Mouse (Mus musculus): ENCODE results near the gene Tcaf2.

The Tcaf2 gene

DNA sequence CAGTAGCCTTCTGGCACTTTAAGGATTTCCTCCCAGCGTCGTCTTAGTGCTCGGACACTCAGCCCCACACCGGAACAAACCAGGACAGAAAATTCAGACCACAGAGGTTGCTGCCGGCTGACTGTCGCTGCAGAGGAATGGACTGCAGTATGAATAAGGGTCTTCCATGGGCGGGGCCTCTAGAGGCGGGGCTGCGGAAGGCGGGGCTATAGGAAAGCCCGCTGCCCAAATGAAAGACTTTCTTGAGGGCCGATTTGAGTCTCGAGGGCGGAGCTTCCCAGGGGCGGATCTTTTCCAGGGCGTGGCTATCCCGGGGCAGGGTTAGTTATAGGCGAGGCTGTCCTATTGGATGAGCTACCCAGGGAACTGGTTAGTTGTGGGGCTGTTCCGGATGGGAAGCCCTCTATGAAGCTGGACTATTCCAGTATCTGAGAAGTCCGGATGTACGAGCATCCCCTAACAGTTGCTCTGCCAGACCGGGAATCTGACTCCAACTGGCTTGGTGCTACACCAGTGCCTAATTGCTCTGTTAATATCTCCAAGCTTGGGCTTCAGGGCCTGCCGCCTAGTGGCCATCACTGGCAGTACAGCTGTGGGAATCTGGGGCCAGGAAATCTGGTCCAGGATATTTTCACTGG is at the start of gene Tcaf2:
Gene Tcaf2, minus strand, starts transcription at position 343 of the 638 bp plus-strand sequence.
- no peak for DNase-seq (ENCODE audit: low spot score)

DNA sequence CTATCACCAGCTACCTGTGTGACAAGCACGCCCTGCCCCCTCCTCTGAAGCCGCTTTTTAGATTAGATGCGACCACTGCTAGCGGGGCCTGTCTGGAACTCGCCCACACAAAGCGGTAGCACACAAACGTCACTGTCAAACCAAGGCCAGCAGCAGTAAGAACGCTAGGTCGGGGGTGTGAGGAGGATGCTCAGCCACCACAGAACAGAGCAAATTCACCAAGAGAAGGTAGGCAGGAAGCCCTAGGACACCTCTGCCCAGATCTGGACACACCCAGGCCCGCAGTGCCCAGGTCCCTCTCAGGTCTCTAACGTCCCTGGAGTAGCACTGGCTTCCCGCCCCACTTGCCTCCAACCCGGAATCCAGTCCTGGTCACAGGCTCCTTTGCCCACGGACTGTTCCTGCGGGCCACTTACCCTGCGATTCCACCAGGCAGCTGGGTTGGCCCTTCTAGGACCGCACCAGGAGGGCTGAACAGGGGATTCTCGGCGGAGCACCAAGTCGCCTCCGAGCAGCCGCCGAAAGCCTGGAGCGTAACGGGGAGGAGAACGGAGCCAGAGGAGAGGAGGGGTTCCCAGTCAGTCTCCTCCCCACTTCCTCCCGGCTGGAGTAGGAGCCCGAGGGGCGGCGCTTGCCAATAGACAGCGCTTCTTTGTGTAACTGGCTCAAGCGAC is 47.6 kb upstream of the Tcaf2 start:
- DNase-seq (ENCODE audit: low spot score) = no peak

DNA sequence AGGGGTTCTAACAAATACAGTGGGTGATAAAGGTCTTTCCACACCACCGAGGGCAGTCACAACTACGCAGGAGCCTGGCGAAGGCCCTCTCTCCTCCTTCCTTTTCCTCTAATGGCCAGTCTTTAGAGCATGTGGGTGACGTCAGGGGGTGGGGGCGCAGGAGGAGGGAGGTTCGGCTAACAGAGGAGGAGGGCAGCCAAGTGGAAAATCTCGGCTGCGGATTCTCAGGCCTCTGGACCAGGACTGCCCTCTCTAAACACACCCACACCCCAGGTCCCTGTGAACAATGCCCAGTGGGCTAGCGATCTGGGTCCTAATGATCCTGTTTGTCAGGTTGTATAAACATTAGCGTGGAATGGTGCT is 47.1 kb upstream of the Tcaf2 start:
- DNase-seq (ENCODE audit: low spot score) = no peak

DNA sequence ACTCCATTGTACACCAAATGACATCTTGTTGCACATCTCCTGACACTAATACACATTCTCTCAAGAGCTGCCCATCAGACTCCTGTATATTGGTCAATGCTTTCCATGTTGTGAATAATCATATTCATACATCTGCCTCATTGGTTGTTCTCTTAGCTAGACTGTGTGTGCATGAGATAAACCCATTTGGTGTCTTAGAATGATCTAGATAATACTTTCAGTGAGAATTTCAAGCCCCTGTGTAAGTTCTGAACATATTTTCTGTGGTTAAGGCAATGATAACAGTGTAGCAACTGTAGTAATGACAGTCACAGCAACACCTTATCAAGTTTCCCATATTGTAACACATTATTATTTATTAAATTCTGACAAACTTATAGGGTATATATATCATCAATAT is 44.7 kb upstream of the Tcaf2 start:
- DNase-seq (ENCODE audit: low spot score) = no peak

DNA sequence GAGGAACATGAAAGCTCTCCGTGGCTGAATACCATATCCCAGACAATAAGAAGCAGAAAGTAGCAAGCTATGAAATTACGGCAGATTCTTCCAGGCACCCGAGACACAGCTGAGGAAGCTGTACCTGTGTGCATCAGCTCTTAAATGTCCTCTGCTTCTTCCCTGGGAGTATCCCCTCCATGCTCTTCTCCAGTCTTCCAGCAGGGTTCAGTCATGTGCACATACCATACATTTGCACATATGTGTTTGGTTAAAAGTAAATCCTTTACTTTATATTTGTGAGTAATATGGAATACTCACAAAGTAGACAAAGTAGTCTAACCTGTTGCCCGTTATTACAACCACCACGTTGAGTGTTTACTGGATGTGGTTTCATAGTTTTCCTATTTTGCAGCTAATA is 42.9 kb upstream of the Tcaf2 start:
- no peak for DNase-seq (ENCODE audit: low spot score)

DNA sequence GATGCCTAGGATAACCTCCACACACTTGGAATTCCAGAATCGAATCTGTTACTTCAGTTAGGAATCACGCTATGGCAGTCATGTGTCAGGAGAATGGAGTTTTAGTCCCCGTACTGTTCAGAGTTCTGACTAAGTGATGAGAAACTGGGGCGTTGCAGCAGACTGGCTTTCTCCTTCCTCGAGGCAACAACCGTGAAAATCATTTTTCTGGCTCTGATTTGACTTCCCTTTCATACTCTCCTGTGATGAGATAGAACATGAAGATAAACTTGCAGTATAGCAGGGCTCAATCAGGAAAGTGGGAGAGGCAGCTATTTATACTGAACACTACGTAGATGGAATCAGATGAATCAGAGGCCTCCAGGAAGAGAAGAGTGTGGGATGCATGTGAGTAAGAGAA is 35.0 kb upstream of the Tcaf2 start:
- DNase-seq (ENCODE audit: low spot score) = no peak

DNA sequence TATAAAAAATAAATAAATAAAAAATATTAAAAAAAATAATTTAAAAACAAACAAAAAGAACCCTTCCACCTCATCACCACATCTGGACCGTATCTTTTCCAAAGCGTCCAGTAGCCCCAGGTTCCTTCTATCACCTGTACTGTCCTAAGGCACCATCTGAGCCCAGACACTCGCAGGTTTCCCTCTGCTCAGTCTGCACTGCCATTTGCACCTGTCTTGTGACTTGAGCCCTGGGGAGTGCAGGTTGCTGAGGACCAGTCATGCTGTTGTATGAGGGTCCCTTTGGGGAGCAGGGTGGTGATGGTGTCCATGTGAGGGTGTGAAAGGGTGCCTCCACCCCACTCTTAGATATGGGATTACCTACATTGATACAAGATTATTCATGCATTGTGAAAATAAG is 31.0 kb upstream of the Tcaf2 start:
- no peak for DNase-seq (ENCODE audit: low spot score)

DNA sequence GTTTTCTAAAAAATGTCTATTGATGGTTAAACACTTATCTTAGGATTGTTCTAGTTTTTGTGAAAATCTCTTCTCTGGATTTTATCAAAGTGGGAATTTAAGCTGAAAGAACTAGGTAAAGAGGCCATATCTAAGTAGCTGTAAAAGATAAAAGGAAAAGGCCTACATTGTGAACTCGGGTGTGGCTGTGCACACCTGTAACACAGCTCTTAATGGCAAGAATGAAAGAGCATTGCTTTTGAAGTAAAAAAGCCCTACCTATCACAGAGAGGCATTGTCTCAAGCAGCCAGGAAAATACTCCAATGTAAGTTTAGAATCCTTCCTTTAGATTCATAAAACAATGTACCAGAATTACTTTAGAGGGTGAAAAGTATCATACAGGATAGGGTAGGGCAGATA is 26.7 kb upstream of the Tcaf2 start:
- no peak for DNase-seq (ENCODE audit: low spot score)

DNA sequence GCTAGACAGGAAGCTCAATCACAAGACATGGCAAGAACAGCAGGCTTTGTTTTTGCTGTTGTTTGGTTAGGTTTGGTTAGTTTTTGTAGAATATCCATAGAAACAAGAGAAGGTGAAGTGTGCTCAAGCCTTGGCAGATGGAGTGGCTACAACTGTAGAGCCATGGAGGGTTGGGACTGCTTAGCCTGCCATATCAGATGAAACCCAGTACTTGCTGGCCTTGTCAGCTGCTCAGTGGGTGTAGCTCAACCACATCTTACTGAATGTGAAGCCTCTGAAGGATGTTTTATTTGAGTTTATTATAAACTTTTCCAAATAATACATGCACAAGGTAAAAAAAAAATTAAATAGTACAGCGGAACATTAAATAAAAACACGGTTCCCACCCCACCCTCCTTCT is 22.7 kb upstream of the Tcaf2 start:
- DNase-seq (ENCODE audit: low spot score) = no peak

DNA sequence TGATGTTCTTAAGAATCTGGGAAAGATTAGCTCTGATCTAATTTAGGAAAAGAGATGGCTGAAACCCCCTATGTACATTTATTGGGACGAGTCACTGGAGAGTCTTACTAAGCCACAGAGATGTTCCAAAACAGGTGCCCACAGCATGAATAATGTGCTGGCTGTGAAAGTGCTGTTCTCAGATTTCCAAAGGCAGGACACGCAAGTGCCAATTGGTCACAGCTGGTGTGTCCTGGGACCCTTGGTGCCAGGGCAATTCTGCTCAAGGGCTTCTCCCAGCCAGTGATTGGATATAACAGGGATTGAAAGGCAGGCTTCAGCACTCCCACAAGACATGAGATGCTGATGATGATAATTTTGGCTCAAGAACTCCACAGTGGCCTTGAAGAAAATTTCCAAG is 16.7 kb upstream of the Tcaf2 start:
- no peak for DNase-seq (ENCODE audit: low spot score)

DNA sequence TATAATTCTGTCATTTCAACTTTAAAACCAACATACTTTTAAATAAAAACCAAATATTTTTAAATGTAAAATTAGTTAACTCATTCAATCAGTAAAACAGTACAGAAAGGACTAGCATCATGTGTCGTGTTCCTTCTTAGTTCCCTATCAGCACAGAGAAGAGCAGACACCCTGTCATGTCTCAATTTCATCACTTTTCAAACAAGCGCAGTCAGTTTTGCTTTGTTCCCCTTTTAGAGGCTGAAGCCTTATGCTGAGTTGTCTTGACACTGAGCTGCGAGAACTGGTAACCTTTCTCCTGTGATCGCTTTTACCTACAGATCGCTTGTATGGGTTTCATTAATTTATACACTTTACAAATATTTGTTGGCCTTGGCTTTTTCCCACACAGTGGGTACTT is 10.7 kb downstream of the Tcaf2 start:
- no peak for DNase-seq (ENCODE audit: low spot score)

DNA sequence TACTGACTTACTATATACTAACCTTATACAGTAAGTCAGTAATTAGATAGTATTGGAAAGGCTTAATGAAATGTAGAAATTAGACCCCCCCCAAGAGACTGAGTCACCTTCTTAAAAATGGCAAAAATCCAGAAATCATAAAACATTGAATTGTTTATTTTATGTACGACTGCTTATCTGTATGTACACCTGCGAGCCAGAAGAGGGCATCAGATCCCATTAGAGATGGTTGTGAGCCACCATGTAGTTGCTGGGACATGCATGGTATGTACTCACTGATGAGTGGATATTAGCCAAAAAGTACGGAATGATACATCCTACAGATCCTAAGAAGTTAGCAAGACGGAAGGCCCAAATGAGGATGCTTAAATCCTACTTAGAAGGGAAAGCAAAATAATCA is 13.7 kb downstream of the Tcaf2 start:
- DNase-seq (ENCODE audit: low spot score) = no peak

DNA sequence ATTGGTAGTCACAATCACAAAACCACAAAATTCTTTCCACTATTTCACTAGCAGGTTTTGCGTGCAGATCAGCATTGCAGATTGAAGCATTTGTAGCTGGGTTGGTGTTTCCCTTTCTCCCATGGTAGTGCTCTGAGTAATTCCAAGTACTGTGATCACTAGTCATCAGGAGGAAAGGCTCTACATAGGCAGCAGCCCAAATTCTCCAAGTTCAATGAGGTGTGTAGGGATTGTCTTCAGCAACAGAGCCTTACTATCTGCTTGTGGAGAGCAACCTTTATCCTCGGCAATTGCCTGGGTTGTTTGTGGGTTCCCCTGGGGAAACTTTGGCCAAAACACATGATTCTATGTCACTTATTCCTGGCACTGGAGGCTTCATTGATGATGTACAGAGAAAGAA is 28.1 kb downstream of the Tcaf2 start:
- DNase-seq (ENCODE audit: low spot score) = no peak

DNA sequence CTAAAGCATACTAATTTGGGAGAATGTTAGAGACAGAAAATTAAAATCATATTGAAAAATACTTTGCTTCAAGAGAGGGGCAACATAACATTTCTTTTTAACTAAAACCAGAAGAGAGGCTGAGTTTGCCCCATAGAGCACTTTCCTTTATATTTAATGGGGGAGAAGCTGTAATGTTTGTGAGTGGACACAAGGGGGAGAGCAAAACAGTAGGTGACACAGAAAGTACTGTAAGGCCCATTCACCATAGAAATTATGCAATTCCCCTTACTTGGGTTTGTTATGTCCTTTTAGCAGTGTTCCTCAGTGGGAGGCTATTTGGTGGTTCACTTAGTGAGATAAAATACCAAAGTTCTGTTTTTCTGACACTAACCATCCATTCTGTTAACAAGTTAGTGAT is 32.8 kb downstream of the Tcaf2 start:
- no peak for DNase-seq (ENCODE audit: low spot score)

DNA sequence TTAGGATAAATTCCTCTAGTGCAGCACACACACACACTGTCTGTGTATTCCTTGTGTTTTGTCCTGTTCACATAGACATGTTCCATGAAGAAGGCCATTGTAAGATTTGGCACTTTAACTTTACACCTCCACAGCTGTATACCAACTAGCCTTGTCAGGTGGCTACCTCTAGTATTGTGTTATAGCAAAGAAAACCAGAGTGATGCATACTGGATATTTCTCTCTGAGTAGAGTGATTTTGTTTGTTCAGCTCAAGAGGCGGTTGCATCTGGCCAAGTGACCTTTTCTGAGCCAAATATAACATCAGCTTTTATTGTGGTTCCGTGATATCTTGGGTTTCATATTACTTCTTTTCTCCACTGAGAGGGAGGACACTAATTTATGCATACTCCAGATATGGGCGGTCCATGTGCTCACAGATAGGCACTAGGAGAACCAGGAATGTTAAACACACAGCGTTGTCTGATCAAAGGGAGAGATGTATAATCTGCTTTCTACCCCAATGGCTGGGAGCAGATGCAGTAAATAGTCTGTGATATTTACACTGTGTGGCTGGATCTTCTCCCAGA is 34.0 kb downstream of the Tcaf2 start:
- no peak for DNase-seq (ENCODE audit: low spot score)

DNA sequence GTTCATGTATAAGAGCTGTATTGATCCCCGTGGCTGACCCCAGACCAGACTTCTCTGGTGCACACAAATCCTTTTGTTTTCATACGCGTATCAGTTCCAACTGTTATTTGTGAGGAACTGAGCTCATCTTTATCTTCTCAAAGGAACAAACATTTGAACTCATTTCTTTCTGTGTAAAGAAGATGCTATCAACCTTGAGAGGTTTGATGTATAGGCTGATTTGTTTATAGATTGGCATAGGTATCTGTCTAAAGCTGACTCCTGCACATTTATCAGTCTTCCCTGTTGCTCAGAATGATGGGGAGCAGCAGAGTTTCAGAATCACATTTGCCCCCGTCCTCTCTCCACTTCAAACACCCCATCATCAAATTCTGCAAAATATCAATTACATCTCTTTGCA is 47.5 kb downstream of the Tcaf2 start, which contains the start of gene Tcaf3:
Gene Tcaf3, minus strand, starts transcription at position 101 of the 400 bp plus-strand sequence.
- no peak for DNase-seq (ENCODE audit: low spot score)

DNA sequence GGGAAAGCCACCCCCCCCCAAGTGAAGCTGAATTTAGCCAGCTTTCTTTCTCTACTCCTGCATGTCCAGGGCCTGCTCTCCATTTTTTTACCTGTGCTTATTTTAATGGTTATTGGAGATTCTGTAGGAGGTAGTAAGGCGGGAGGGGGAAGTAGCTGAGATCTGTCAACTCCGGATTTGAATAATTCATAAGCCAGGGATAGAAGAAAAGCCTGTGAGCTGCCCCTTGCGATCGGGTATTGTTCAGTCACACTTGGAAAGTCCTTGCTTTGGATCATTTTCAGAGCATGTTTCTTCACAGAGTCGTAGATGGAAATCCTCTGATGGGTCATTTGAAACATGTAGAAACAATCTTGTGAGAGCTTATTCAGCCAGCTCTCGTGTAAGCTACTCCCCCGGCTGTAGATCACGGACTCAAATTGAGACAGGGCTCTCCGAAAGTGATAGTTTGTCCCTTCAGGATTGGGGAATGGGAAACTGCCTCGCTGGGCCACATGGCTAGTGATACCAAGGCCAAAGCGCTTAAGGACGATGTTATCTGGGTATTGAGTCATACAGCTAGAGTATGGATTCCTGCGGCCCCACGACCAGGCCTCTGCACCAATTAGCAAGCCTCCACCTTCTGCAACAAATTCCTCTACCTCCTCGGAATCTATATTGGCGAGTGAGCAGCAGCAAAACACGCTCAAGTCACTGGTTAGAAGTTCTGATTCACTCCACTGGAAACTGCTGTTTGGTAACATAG is 51.7 kb downstream of the Tcaf2 start:
- DNase-seq (ENCODE audit: low spot score) = no peak

DNA sequence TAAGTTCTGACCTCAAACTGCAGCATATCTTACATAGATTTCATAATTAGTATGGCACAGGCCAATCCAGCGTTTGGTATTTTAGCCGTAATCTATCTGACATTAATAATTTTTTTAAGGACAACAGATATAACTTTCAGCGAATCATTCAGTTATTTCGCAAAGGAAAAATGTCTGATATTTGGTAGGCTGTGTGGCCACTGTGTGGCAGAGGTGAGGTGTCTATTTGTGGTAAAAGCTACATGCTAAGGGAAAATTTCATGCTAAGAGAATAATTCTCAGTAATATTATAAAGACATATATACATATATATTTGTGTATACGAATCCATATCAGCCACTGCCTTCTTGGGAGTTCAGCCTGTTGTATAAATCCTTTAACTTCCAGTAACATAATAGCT is 58.5 kb downstream of the Tcaf2 start:
- DNase-seq (ENCODE audit: low spot score) = no peak

DNA sequence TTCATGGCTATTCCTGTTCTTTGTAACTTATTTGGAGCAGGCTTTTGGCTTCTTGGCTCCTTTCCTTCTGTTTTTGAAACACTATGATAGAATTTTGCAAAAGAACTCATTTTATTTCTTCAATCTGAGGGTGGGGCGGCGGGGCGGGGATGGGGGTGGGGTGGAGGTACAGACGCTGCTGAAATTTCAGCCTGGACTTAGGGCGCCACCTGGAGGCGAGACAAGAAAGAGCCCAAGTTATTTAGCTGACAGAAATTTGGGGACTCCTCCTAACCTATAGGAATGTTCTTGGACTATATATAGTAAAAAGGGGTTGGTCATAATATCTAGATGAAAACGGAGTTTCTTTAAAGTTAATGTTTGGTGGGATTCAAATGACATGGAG is 61.6 kb downstream of the Tcaf2 start:
- DNase-seq (ENCODE audit: low spot score) = peak; percentile 1

DNA sequence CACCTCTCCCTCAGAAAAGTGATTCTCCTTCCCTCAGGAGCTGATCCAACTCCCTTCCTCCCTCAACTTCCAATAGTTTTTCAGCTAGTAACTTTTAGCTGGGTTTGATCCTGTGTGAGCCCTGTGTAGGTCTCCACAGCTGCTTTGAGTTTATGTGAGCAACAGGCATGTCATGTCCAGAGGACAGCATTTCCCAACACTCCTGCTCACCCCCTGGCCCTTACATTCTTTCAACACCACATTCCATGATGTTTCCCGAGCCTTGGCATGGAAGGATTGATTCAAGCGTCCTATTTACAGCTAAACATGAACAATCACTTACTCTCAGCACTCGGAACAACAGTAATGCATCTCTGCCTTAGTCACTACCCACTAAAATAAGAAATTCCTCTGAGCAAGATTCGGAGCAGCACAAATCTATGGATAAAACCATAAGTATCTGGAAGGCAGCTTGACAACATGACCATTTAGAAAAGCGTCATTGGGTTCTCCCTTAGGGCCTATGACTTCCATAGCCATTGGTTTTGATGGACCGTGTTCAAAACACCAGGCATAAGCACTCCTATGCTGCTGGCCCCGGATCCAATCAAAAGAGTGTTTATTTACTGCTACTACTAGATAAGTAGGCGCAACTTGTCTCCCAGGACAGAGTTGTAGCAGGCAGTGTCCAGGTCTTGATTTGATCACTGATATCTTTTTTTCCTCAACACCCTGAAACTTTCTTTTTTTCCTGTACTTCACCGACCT is 62.1 kb downstream of the Tcaf2 start:
- no peak for DNase-seq (ENCODE audit: low spot score)

DNA sequence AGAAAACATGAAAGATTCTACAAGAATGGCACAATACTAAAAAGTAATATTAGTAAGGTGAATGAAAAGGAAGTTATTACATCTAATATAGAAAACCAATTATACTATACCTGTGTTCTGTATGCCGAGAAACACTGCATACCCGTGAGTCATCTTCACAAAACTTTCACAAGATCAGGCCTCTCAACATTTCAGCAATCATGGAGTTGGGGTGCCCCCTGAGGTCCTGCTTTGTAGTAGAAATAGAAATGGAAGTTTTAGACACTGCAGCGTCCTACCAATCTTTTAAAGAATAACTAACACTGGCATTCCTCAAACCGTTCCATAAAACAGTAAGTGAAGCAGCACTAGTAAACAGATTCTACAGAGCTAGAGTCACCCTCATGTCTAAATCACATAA is 66.4 kb downstream of the Tcaf2 start:
- DNase-seq (ENCODE audit: low spot score) = no peak

DNA sequence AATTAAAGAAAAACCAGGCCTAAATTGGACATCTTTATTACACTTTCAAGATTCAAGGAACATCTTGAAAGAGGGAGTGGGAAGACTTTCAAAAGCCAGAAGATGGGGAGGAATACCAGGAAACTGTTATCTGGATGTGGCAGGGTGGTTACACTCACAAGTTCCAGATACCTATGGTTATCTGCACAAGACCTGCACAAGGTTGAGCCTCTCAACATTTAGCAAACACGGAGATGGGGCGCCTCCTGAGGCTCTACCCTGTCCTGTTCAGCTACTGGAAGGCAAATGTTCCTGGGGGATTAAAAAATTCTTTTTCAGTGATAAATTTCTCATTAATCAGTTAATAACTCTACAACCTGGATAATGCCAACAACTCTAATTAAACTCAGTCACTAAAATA is 67.6 kb downstream of the Tcaf2 start:
- no peak for DNase-seq (ENCODE audit: low spot score)
